Comparison of ENCODE assay signal across 8 mouse cellular contexts in the genomic region with DNA sequence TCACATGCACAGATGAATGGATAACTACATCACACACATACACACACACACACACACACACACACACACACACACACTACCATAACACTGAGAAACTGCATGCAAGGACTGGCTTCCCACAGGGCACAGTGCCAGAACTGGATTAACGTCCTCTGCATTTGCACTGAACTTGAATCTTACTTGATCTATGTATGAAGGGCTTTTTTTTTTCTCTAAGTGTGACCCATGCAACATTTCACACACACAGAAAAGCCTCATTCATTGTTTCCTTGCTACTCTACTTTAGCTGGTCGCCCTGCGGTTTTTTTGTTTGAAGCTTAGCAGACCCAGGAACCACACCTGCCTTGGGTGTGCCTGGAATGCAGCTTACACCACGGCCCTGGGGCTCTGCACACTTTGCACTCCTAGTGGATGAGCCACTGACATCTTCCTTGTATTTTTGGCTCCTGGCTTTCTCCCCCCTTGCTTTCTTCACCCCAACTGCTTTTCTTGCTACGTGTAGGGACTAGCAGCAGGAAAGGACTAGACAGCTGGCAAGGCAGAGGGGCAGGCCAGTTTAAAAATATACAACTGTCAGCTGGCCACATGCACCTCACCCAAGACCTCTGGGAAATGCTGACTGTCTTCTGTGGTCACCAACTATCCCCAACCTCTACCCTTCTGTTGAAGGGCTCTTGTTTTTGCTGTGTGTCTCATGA. TPM values are rescaled to one million over a fixed set of nuclear protein-coding genes. Genes with fewer than 3 reads are reported as not detected.
A peak's percentile ranks its signal among the peaks of the same experiment; 100 is the strongest.
DNase-seq lines count a peak whose midpoint lies in the region; ATAC-seq lines count a peak whose summit lies in the region.

No protein-coding gene starts in this region.

- no peaks in the 10 kb centered on the region for H3K36me3 ChIP-seq in heart, embryonic 15.5 days

- no peaks in the 10 kb centered on the region for H3K27me3 ChIP-seq in heart, embryonic 15.5 days

- DNase-seq in heart, postnatal 10 days, result no peak
- DNase-seq in CD8-positive naive resting alpha-beta T cell, adult 2 months (ENCODE audit: low read depth in 2 of 2, low spot score in 2 of 2), result peak; percentile 36
- DNase-seq in c-Kit-positive CD71-negative TER-119-negative erythroid progenitor cells, embryonic 14.5 days (ENCODE audit: low read depth), result peak; percentile 22
- DNase-seq in layer of hippocampus, adult 9-10 months (ENCODE audit: low spot score), result no peak
- DNase-seq in B cell, adult 2 months, result no peak
- DNase-seq in cerebellum, postnatal 4 days (ENCODE audit: low spot score in 2 of 2), result no peak

- H3K9ac ChIP-seq in heart, embryonic 15.5 days, result no peak overlapping the region

- H3K9me3 ChIP-seq in heart, embryonic 15.5 days (replicated peaks), result no peaks in the 10 kb centered on the region

- intact Hi-C loops in heart, postnatal 10 days (cut with DNase I), result no loop called here

- WGBS in heart, embryonic 15.5 days, result 31% methylated on average over 5 of the region's 5 CpGs

- no peak overlapping the region for H3K4me3 ChIP-seq in heart, embryonic 15.5 days

- H3K4me1 ChIP-seq in heart, embryonic 15.5 days (replicated peaks), result peaks cover 12% of the 10 kb centered on the region

- H3K27ac ChIP-seq in heart, embryonic 15.5 days, result peak overlapping the region; percentile 40; the same call in 1 of the 2 replicates

- no peak for ATAC-seq in heart, embryonic 15.5 days (replicated peaks; ENCODE audit: insufficient number of reproducible peaks, insufficient read depth, low FRiP score, low read depth)
- ATAC-seq in megakaryocyte progenitor cell, adult 5-6 weeks (replicated peaks; ENCODE audit: poor library complexity), result peak; percentile 81

- no peak overlapping the region for H3K4me2 ChIP-seq in heart, embryonic 15.5 days

RNA-seq across cellular contexts. Expression of a gene that starts 51.8 kb away (rescaled TPM):
- 120 and 130 TPM in 2 replicates for polyA plus RNA-seq in heart, embryonic 15.5 days (2015; fragmentation: Nextera tagmentation; extraction: Ambion mirVana)
- 10 to 100 TPM; 74.1 to 76.5 TPM for total RNA-seq in heart, postnatal 10 days (2021)
- 206 and 221 TPM in 2 replicates for total RNA-seq in megakaryocyte progenitor cell, adult 5-6 weeks (2015)
- total RNA-seq in megakaryocyte progenitor cell, adult 5-6 weeks (2017), result 106 and 130 TPM in 2 replicates

Comparison
In these comparisons a context has a peak if more than half of its experiments do, and no peak if none do; other contexts are left out.
1. DNase-seq: peak in CD8-positive naive resting alpha-beta T cell, adult 2 months (2 of 2) and c-Kit-positive CD71-negative TER-119-negative erythroid progenitor cells, embryonic 14.5 days (single experiment); none in heart, postnatal 10 days (0 of 2), layer of hippocampus, adult 9-10 months (single experiment), B cell, adult 2 months (0 of 2) and cerebellum, postnatal 4 days (0 of 2).